Mouse (Mus musculus) spleen, adult 2 months (tissue): ENCODE results near the gene Prx.

Source experiments
- CTCF ChIP-seq: fragments of 200-500 bp; IDR thresholded peaks from 2 replicates; pipeline ENCODE4 v1.5.1; 2011; ENCODE audit warnings: mild to moderate bottlenecking, inconsistent platforms; ENCODE audit not compliant: insufficient read depth, insufficient read length, insufficient replicate concordance; ENCODE audit errors: extremely low read depth
- POLR2A ChIP-seq: fragments of 200-500 bp; IDR thresholded peaks from 2 replicates; pipeline ENCODE4 v1.6.1; 2011; ENCODE audit warnings: low read depth, low read length, inconsistent platforms

DNA sequence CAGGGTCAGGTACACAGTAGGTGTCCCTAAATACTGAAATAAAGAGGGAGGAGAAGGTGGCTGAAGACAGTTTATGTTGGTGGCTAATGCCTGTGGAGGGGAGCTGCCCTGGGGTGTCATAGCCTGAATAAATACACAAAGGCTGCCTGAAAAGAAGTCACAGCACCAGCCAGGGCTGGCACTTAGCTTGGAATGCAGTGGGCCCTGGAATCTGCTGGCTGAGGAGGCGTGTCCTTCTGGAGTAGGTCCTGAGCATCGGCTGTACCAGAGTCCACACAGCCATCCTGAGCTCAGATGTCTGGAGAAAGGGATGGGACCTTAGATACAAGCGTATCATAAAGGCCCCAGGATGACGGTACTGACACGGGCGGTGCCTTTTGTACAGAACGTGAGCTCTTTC, 7.3 kb upstream of the Prx start:
- TF ChIP-seq POLR2A, result no peak
- no peak for TF ChIP-seq CTCF
